Mouse (Mus musculus): ENCODE results near the gene Catip. TPM values are rescaled to one million over a fixed set of nuclear protein-coding genes. Genes with fewer than 3 reads are reported as not detected.
"Not testable (repeated sequence)": the region's sequence is repeated elsewhere in the genome, so short reads cannot be mapped to it uniquely, and the experiment has no call there.

Catip gene
- polyA plus RNA-seq, 1 experiment = not detected

- WGBS = 25% methylated on average over 7 of the region's 7 CpGs
Observed at GRCm38 (mm10) chr1:74393010-74393409, 31.1 kb downstream of the Catip start.

GRCm38 (mm10) chr1:74393697-74394096 is 31.8 kb downstream of the Catip start:
- Histone ChIP-seq H3K4me1 (ENCODE audit: control insufficient read depth, insufficient read depth, low read length) (peaks cover 2% of the 10 kb centered on the region; the same call in 1 of the 2 replicates), H3K27ac (ENCODE audit: control insufficient read depth, insufficient read depth, low read depth, low read length, poor library complexity) (no peak overlapping the region), H3K4me3 (replicated peaks; ENCODE audit: control insufficient read depth, low read depth, low read length) (no peak overlapping the region)
- TF ChIP-seq POLR2A (IDR thresholded peaks at IDR 0.05; ENCODE audit: borderline replicate concordance, control insufficient read depth, low read depth, low read length) (no peak), CTCF (IDR thresholded peaks at IDR 0.05; ENCODE audit: control insufficient read depth, insufficient read depth, low read length) (no peak)
- WGBS = 92% methylated on average over 9 of the region's 9 CpGs

More at GRCm38 (mm10) chr1:74393010-74393409, 31.1 kb downstream of the Catip start:
- peak overlapping the region; percentile 98 for H3K4me3 ChIP-seq (replicated peaks; ENCODE audit: control insufficient read depth, low read depth, low read length)
- TF ChIP-seq POLR2A (IDR thresholded peaks at IDR 0.05; ENCODE audit: borderline replicate concordance, control insufficient read depth, low read depth, low read length) = no peak
- TF ChIP-seq CTCF (IDR thresholded peaks at IDR 0.05; ENCODE audit: control insufficient read depth, insufficient read depth, low read length) = no peak
- peaks cover 2% of the 10 kb centered on the region; the same call in 1 of the 2 replicates for H3K4me1 ChIP-seq (ENCODE audit: control insufficient read depth, insufficient read depth, low read length)
- peak overlapping the region; percentile 99 for H3K27ac ChIP-seq (ENCODE audit: control insufficient read depth, insufficient read depth, low read depth, low read length, poor library complexity)

- H3K4me1 ChIP-seq (ENCODE audit: control insufficient read depth, insufficient read depth, low read length) = peaks cover 2% of the 10 kb centered on the region; the same call in 1 of the 2 replicates
- H3K4me3 ChIP-seq (replicated peaks; ENCODE audit: control insufficient read depth, low read depth, low read length) = no peak overlapping the region
- no peak overlapping the region for H3K27ac ChIP-seq (ENCODE audit: control insufficient read depth, insufficient read depth, low read depth, low read length, poor library complexity)
- 87% methylated on average over 9 of the region's 9 CpGs for WGBS
- TF ChIP-seq CTCF (IDR thresholded peaks at IDR 0.05; ENCODE audit: control insufficient read depth, insufficient read depth, low read length) (no peak), POLR2A (IDR thresholded peaks at IDR 0.05; ENCODE audit: borderline replicate concordance, control insufficient read depth, low read depth, low read length) (no peak)
Observed at GRCm38 (mm10) chr1:74394311-74394710, 32.4 kb downstream of the Catip start.

- no peak for TF ChIP-seq POLR2A (IDR thresholded peaks at IDR 0.05; ENCODE audit: borderline replicate concordance, control insufficient read depth, low read depth, low read length)
- TF ChIP-seq CTCF (IDR thresholded peaks at IDR 0.05; ENCODE audit: control insufficient read depth, insufficient read depth, low read length) = no peak
- Histone ChIP-seq H3K4me3 (replicated peaks; ENCODE audit: control insufficient read depth, low read depth, low read length) (no peak overlapping the region), H3K27ac (ENCODE audit: control insufficient read depth, insufficient read depth, low read depth, low read length, poor library complexity) (no peak overlapping the region), H3K4me1 (ENCODE audit: control insufficient read depth, insufficient read depth, low read length) (peaks cover 2% of the 10 kb centered on the region; the same call in 1 of the 2 replicates)
- 93% methylated on average over 15 of the region's 15 CpGs for WGBS
Observed at GRCm38 (mm10) chr1:74394858-74395257, 33.0 kb downstream of the Catip start.

GRCm38 (mm10) chr1:74395290-74395689 is 33.4 kb downstream of the Catip start:
- TF ChIP-seq POLR2A (IDR thresholded peaks at IDR 0.05; ENCODE audit: borderline replicate concordance, control insufficient read depth, low read depth, low read length) (no peak), CTCF (IDR thresholded peaks at IDR 0.05; ENCODE audit: control insufficient read depth, insufficient read depth, low read length) (no peak)
- Histone ChIP-seq H3K27ac (ENCODE audit: control insufficient read depth, insufficient read depth, low read depth, low read length, poor library complexity) (no peak overlapping the region), H3K4me1 (ENCODE audit: control insufficient read depth, insufficient read depth, low read length) (peaks cover under 1% of the 10 kb centered on the region; the same call in 1 of the 2 replicates), H3K4me3 (replicated peaks; ENCODE audit: control insufficient read depth, low read depth, low read length) (no peak overlapping the region)
- WGBS = 90% methylated on average over 13 of the region's 13 CpGs

DNA sequence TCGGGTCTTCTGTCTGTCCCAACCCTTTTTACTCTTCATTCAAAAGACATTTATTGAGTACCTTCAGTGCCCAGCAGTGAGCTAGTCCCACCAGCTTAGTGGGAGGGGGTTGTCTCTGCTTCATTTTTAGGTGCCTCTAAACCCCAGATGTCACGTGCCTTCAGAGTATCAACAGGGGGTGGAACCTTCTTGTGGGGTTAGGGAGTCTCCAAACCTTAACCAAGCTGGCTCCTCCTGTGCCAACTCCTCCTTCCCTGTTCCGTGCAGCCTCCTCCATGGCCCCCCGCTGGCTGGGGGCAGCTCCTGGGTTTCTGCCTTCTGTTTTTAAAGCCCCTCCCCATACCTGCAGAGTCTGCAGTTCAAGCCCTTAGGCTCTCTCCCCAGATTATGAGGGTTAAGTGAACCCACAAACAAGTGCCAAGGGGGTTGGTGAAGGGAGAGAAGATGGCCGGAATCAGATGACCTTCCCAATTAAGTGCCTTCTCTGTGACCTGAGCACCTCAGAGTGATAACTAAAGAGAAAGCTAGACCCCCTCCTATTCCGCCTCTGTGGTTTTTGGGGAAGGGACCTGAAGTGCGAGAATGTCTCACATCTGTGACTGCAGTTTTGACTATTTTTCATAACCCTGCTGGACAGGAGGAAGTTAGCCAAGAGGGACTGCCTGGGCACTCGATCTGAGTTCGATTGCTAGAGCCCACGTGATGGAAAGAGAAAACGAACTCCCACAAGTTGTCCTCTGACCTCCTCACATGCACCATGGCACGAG is 34.7 kb downstream of the Catip start:
- Histone ChIP-seq H3K27ac (ENCODE audit: control insufficient read depth, insufficient read depth, low read depth, low read length, poor library complexity) (peak overlapping the region; percentile 77), H3K4me3 (replicated peaks; ENCODE audit: control insufficient read depth, low read depth, low read length) (peak overlapping the region; percentile 61)
- 7% methylated on average over 12 of the region's 12 CpGs for WGBS
- H3K4me1 ChIP-seq (ENCODE audit: control insufficient read depth, insufficient read depth, low read length) = not testable (repeated sequence)

- peak; percentile 75 for TF ChIP-seq CTCF (IDR thresholded peaks at IDR 0.05; ENCODE audit: control insufficient read depth, insufficient read depth, low read length)
- peak; percentile 93 for TF ChIP-seq POLR2A (IDR thresholded peaks at IDR 0.05; ENCODE audit: borderline replicate concordance, control insufficient read depth, low read depth, low read length)
- peak overlapping the region; percentile 81 for H3K4me3 ChIP-seq (replicated peaks; ENCODE audit: control insufficient read depth, low read depth, low read length)
- H3K27ac ChIP-seq (ENCODE audit: control insufficient read depth, insufficient read depth, low read depth, low read length, poor library complexity) = peak overlapping the region; percentile 88
- no peaks in the 10 kb centered on the region for H3K4me1 ChIP-seq (ENCODE audit: control insufficient read depth, insufficient read depth, low read length)
- WGBS = under 1% methylated on average over 41 of the region's 41 CpGs
Observed at GRCm38 (mm10) chr1:74397268-74397918, 35.5 kb downstream of the Catip start.

GRCm38 (mm10) chr1:74397919-74398451 is 36.1 kb downstream of the Catip start:
- TF ChIP-seq CTCF (IDR thresholded peaks at IDR 0.05; ENCODE audit: control insufficient read depth, insufficient read depth, low read length) = peak; percentile 49
- TF ChIP-seq POLR2A (IDR thresholded peaks at IDR 0.05; ENCODE audit: borderline replicate concordance, control insufficient read depth, low read depth, low read length) = no peak
- 3% methylated on average over 11 of the region's 11 CpGs for WGBS
- peak overlapping the region; percentile 81 for H3K4me3 ChIP-seq (replicated peaks; ENCODE audit: control insufficient read depth, low read depth, low read length)
- no peaks in the 10 kb centered on the region for H3K4me1 ChIP-seq (ENCODE audit: control insufficient read depth, insufficient read depth, low read length)
- peak overlapping the region; percentile 88 for H3K27ac ChIP-seq (ENCODE audit: control insufficient read depth, insufficient read depth, low read depth, low read length, poor library complexity)
